Mouse (Mus musculus): Measurements from ENCODE around the gene Speg.

DNA sequence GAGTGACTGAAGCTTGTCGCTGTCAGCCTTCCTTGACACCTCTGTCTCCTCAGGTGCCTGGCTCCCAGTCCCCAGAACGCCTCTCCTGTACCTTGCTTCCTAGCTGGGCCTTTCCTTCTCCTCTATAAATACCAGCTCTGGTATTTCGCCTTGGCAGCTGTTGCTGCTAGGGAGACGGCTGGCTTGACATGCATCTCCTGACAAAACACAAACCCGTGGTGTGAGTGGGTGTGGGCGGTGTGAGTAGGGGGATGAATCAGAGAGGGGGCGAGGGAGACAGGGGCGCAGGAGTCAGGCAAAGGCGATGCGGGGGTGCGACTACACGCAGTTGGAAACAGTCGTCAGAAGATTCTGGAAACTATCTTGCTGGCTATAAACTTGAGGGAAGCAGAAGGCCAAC, 15.8 kb upstream of the Speg start:
- TF ChIP-seq CTCF (IDR thresholded peaks at IDR 0.05; ENCODE audit: low read depth, low read length) = no peak
- no peak for TF ChIP-seq EP300 (IDR thresholded peaks at IDR 0.05; ENCODE audit: insufficient read depth, low read depth, low read length)

All from ES-Bruce4 (cell line).